ENCODE assay signal across 20 mouse cellular contexts in the genomic region with DNA sequence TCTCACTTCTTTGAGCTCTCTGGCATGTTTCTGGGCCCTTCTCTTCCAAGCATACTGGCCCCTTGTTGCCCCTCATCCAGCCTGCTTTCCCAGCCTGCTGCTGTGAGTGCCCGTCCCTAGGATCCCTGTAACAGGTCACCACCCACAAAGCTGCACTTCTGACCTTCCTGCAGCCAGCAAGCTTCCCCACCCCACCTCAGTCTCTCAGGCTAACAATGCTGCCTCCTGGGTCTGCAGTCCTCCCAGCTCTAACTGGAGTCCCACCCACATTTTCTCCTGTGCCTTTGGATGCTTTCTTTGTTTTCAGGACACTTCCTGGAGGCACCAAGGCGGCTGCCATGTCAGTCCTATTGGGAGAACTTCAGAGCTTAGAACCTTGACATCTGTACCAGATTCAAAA.
A peak's percentile ranks its signal among the peaks of the same experiment; 100 is the strongest.
DNase-seq lines count a peak whose midpoint lies in the region; ATAC-seq and TF ChIP-seq lines count a peak whose summit lies in the region.
"Had no signal": no experiment of that assay in that cellular context is flagged by ENCODE, and none has a peak within 500 bp of the region (broad histone marks: within the 10 kb centered on the region; RNA-seq: fewer than 3 reads in every experiment).

No protein-coding gene starts in this region.

- WGBS in heart, embryonic 10.5 days, result 50% methylated on average over 2 of the region's 2 CpGs

- H3K4me3 ChIP-seq in left cerebral cortex, adult 2 months, result no peak overlapping the region
- no peak overlapping the region for H3K4me3 ChIP-seq in heart, embryonic 10.5 days
- H3K4me3 ChIP-seq: embryonic facial prominence, embryonic 15.5 days; erythroblast, embryonic 14.5 days; forebrain, embryonic 15.5 days; heart, embryonic 13.5 days had no signal

- intact Hi-C loops in left cerebral cortex, adult 2 months (cut with DNase I), result no loop called here

- H3K4me1 ChIP-seq in heart, embryonic 10.5 days, result no peaks in the 10 kb centered on the region
- H3K4me1 ChIP-seq: embryonic facial prominence, embryonic 15.5 days; forebrain, embryonic 15.5 days; heart, embryonic 13.5 days had no signal

- no peaks in the 10 kb centered on the region for H3K36me3 ChIP-seq in heart, embryonic 10.5 days
- H3K36me3 ChIP-seq: embryonic facial prominence, embryonic 15.5 days; forebrain, embryonic 15.5 days; G1E; heart, embryonic 13.5 days had no signal

- H3K9me3 ChIP-seq in heart, embryonic 10.5 days, result no peaks in the 10 kb centered on the region
- H3K9me3 ChIP-seq: embryonic facial prominence, embryonic 15.5 days; forebrain, embryonic 15.5 days; heart, embryonic 13.5 days had no signal

- H3K27me3 ChIP-seq in heart, embryonic 10.5 days (ENCODE audit: insufficient read depth, poor library complexity, severe bottlenecking), result no peaks in the 10 kb centered on the region
- H3K27me3 ChIP-seq: embryonic facial prominence, embryonic 15.5 days; forebrain, embryonic 15.5 days; heart, embryonic 13.5 days had no signal

- TF ChIP-seq CTCF in left cerebral cortex, adult 2 months (IDR thresholded peaks at IDR 0.05), result no peak

- DNase-seq in heart, adult 11 months, result peak; percentile 53
- no peak for DNase-seq in heart, postnatal 4 days
- no peak for DNase-seq in left cerebral cortex, adult 2 months (ENCODE audit: extremely low spot score in 1 of 2, low spot score in 2 of 2)
- no peak for DNase-seq in left cerebral cortex, adult 9 months (ENCODE audit: low spot score in 2 of 2)
- DNase-seq in R1 (ENCODE audit: low read depth, low spot score), result peak; percentile 74
- no peak for DNase-seq in heart, embryonic 10.5 days (ENCODE audit: low spot score)
- DNase-seq: adrenal gland, adult 8-10 months; adrenal gland, postnatal 36 days; cerebellum, adult 2 months; cerebellum, postnatal 10 days; gastrocnemius, postnatal 14 days; heart, postnatal 36 days; kidney, adult 11 months had no signal

- no peak for ATAC-seq in inflammation-experienced regulatory T-cells, adult 6 months
- ATAC-seq: forebrain, embryonic 15.5 days had no signal

- peak overlapping the region; percentile 53 for H3K27ac ChIP-seq in left cerebral cortex, adult 2 months
- no peak overlapping the region for H3K27ac ChIP-seq in heart, embryonic 10.5 days
- H3K27ac ChIP-seq: embryonic facial prominence, embryonic 15.5 days; forebrain, embryonic 15.5 days; heart, embryonic 13.5 days; hindbrain, embryonic 14.5 days had no signal

Comparison
In these comparisons a context has a peak if more than half of its experiments do, and no peak if none do; other contexts are left out.
1. DNase-seq: peak in heart, adult 11 months (single experiment) and R1 (single experiment); none in heart, postnatal 4 days (single experiment), left cerebral cortex, adult 2 months (0 of 2), left cerebral cortex, adult 9 months (0 of 2) and heart, embryonic 10.5 days (single experiment).